ENCODE assay signal across 17 mouse cellular contexts in genomic region chr8:61670376-61670775, GRCm38 (mm10).
"Had no signal": no experiment of that assay in that cellular context is flagged by ENCODE, and none has a peak within 500 bp of the region (broad histone marks: within the 10 kb centered on the region; RNA-seq: fewer than 3 reads in every experiment).

No protein-coding gene starts in this region.

- H3K4me2 ChIP-seq: limb, embryonic 12.5 days; liver, embryonic 13.5 days; lung, embryonic 15.5 days; midbrain, embryonic 12.5 days; neural tube, embryonic 13.5 days had no signal

- H3K4me3 ChIP-seq: layer of hippocampus, adult 2 months; limb, embryonic 12.5 days; liver, embryonic 13.5 days; lung, embryonic 15.5 days; megakaryocyte, embryonic 14.5 days; midbrain, embryonic 12.5 days; neural tube, embryonic 13.5 days had no signal

- H3K27ac ChIP-seq: layer of hippocampus, adult 2 months; limb, embryonic 12.5 days; liver, embryonic 13.5 days; lung, embryonic 15.5 days; macrophage; midbrain, embryonic 12.5 days; neural tube, embryonic 13.5 days; stomach, postnatal 0 days had no signal

- H3K4me1 ChIP-seq: liver, embryonic 13.5 days had no signal

- H3K27me3 ChIP-seq: limb, embryonic 12.5 days; liver, embryonic 13.5 days; lung, embryonic 15.5 days; midbrain, embryonic 12.5 days; neural tube, embryonic 13.5 days had no signal

- H3K9me3 ChIP-seq: limb, embryonic 12.5 days; liver, embryonic 13.5 days; lung, embryonic 15.5 days; midbrain, embryonic 12.5 days; neural tube, embryonic 13.5 days had no signal

- H3K36me3 ChIP-seq: liver, embryonic 13.5 days; lung, embryonic 15.5 days; midbrain, embryonic 12.5 days; neural tube, embryonic 13.5 days had no signal

- ATAC-seq: liver, postnatal 0 days; midbrain, embryonic 16.5 days had no signal

- DNase-seq: kidney, postnatal 10 days; kidney, postnatal 4 days; liver; liver, embryonic 13.5 days; liver, postnatal 0 days; lung, postnatal 14 days; right cerebral cortex, postnatal 14 days; thymus, postnatal 4 days had no signal

- H3K9ac ChIP-seq: limb, embryonic 12.5 days; liver, embryonic 13.5 days; liver, postnatal 0 days; lung, embryonic 15.5 days; midbrain, embryonic 12.5 days; neural tube, embryonic 13.5 days had no signal
